Mouse (Mus musculus): Measurements from ENCODE around the gene Gsto1.
A peak's percentile ranks its signal among the peaks of the same experiment; 100 is the strongest.
"Not testable (repeated sequence)": the region's sequence is repeated elsewhere in the genome, so short reads cannot be mapped to it uniquely, and the experiment has no call there.

Gene Gsto1

DNA sequence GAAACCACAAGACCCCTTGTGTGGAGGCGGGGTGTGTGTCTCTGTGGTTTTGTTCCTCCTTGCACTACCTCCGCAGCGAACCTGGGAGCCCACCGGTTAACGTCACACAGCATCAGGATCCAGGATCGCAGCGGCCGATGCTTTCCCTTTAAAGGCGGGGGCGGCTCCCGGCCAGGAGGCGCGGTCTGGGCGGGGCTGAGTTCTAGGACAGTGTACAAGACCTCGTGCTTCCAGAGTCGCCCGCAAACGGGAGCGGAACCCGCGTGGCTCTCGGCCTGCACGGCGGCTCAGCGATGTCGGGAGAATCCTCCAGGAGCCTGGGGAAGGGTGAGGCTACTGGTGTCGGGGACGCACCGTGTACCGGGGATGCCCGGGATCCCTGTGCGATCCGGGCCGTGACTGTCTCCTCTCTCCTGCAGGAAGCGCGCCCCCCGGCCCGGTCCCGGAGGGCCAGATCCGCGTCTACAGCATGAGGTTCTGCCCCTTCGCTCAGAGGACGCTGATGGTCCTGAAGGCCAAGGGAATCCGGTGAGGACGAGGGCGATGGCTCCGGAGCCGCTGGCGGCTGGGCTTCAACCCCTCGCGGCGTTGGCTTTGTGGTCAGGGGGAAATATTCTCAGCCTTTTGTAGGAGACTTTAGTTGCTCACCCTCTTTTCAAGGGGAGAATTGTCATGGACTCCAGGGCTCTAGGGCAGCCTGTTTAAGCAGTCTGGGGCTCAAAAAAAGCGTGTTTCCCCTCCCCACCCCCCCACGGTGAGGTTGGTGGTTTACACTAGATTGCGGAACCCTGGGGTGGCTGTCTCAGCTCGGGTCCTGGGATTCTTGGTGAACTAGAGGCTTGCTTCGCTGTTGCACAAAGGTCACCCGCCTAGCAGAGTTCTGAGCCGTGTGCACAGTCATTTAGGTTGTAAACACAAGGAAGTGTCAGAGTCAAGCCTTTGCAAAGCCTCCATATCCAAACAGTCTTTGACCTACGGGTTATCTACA lies at the start of gene Gsto1:
Gene Gsto1, plus strand, starts transcription at position 175 of the 988 bp plus-strand sequence.
- DNase-seq (ENCODE audit: low read depth, low spot score): peak; percentile 66

DNA sequence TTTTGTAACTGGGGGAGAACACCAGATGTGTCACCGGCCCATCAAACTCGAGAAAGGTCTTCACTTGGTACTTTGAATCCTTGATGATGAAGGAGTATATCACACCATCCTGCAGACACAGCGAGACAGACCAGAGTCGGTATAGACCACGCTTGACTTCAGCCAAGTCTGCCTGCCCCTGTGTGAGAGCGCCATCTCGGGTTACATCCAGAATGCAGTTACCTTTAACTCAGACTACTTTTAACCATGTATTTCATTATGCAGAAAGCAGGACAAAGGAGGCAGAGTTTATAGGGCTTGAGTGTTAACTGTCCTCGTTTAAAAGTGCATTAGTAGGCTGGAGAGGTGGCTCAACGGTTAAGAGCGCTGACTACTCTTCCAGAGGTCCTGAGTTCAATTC lies 42.7 kb upstream of the Gsto1 start:
- no peak for DNase-seq (ENCODE audit: low read depth, low spot score)

DNA sequence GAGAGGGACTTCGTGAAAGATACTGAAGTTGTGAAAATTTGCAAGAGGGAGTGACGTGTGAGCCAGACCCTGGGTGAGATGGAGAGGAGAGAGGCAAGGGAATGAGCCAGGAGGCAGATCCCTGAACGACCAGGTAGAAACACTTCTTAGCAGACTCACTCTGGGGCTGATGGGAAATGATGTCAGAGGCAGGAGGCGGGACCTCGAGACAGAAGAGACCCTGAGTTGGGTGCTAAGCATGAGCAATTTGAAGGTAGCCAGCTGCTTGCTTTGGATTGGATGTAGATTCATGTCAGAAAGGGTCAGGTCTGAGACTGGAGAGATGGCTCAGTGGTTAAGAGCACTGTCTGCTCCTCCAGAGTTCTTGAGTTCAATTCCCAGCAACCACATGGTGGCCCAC lies 40.0 kb upstream of the Gsto1 start:
- DNase-seq (ENCODE audit: low read depth, low spot score): no peak

DNA sequence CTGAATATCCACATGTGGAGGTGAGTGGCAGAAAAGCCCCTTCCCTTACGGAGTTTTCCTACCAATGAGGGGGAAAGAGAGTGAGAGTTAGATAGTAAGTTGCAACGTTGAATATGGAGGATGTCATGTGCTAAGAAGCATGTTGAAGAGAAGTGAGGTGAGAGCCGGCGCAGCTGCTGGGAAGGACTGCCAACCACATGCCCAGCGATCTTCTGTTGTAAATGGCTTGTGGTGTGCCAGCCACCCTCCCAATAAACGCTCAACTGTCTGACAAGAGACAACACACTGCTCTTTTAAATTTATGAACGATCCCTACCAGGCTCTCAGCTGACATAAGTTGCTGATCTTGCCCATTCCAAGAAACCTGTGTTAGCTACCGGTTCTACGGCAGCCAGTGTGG lies 37.1 kb upstream of the Gsto1 start:
- no peak for DNase-seq (ENCODE audit: low read depth, low spot score)

DNA sequence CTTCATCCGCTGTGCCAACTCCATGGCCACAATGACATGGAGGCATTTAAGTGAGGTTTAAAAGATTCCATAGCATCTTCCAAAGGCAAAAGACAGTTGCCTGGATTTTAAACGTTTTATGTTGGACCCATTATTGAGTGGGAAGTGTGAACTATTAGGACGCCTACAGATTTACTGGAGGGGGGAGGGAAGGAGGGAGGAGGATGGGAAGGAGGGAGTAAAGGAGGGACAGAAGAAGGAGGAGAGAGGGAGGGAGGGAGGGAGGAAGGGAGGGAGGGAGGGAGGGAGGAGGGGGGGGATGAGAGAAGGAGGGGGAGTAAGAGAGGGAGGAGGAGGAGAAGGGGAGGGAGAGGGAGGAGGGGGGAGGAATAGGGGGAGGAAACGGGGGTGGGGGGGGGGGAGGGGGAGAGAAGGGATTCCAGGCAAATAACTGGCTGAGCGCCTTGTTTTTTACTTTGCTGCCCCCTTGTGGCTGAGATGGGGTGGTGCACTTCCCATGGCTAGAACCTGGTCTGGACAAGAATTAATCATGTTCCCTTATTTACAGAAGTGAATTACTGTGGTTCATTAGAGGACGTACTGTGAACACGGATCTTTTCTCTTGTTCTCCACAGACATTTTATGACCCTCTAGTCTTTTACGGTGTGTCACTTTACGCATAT lies 33.8 kb upstream of the Gsto1 start:
- peak; percentile 68 for DNase-seq (ENCODE audit: low read depth, low spot score)

DNA sequence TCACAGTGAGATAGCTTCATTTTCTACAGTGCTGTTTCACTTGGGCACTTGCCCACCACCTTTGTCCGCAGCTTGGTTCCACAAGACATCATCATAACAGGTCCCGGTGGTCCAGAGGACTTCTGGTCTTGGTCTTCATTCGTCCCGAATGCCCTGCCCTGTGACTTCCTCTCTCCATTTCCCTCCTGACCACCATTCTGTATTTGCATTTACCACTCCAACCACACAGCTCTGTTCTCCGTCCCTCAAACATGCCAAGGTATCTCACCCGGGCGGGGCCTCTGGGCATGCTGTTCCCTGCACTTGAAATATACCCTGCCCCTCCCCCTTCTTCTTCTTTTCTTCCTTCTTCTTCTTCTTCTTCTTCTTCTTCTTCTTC lies 33.3 kb upstream of the Gsto1 start:
- DNase-seq (ENCODE audit: low read depth, low spot score): no peak

DNA sequence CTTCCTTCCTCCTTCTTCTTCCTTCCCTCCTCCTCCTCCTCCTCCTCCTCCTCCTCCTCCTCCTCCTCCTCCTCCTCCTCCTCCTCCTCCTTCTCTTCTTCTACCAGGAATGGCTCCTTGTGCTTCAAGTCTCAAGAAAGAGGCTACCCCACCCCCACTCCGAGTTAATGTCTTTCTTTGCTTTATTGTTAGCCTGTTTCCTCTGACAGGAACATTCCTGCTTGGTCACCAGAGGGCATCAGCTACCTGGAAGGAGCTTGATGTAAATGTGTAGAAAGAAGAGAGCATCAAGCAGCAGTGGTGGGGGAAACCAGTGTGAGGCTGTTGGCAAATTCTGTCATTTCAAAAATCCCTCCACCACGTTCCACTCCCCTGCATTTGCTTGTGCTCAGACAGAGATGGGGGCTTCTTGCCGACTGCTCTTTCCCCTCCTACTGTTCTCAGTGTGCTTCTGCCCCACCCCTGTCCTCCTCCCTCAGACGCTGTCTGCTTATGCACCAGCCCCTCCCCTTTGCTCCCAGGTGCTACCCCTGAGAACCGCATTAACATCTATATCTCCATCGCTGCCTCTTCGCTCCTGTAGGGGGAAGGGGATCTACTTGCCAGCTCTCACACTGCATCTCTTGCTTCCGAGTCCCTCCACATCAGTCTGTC lies 32.5 kb upstream of the Gsto1 start:
- no peak for DNase-seq (ENCODE audit: low read depth, low spot score)

DNA sequence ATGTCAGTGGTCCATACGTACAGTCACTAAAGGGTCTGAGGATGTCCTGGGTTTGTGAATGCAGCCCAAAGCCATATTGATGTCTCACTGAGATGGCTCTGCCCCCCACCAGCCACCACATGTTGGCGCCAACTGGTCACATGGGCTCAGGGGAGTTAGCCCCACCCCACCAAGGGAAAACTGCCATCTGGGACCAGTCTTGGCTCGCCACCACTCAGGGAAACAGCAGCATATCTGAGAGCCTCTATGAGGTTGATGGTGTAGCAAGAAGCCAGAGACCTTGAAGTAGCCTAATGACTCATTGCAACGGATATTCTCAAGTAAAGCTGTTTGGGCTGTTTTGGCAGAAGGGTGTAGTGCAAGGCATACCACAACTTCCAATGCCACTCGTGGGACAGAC lies 30.7 kb upstream of the Gsto1 start:
- no peak for DNase-seq (ENCODE audit: low read depth, low spot score)

DNA sequence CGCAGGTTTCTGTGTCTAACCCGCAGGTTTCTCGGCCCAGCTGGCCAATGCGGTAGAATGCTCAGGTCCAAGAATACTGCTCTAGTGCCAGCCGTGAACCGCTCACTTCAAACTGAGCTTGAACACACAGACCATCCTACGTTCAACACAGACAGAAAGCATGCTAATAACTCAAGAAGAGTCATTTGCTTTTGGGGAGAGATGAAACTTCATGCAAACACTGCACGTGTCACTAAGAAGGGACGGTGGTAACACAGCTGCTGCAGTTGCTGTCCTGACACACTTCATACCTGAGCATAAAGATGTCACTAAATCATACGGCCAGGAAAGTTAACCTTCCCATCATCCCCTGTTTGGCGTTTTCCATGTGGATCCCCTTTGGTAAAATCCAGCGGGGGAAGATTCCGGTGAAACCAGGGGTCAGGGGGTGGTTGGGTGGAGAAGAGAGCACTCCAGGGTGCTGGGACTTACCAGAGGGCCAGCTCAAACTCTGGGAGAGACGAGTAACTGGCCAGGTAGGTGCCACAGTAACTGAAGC lies 24.8 kb upstream of the Gsto1 start:
- no peak for DNase-seq (ENCODE audit: low read depth, low spot score)

DNA sequence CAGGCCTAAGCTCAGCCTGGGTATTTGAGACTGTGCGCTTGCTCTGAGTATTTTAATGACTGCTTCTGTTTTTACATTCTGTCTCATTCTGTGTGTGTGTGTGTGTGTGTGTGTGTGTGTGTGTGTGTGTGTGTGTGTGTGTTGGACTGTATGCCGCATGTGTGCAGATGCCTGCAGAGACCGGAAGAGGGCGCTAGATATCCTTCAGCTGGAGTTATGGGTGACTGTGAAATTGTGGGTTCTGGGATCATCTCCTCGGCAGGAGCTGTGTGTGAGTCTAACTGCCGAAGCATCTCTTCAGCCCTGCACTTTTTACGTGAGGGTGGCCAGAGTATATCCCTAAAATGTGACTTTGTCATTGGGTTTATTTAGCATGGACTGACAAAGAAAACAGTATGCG lies 23.7 kb upstream of the Gsto1 start:
- no peak for DNase-seq (ENCODE audit: low read depth, low spot score)

DNA sequence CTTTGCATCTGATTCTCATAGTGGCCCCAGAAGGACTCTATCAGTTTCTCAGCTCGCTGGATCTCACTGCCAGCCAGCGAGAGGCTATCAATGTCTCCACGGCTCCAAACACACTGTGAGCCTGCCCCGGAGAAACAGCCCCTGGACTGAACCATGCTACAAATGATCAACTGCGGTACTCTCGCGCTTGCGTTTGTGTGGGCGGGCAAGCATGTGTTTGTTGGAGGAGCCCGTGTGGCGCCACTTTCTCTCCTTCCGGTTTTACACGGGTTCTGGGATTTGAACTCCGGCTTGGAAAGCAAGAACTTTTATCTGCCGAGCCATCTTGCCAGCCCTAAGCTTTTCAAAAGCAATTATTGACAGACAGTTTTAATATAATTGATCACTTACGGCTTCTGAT lies 22.5 kb upstream of the Gsto1 start:
- no peak for DNase-seq (ENCODE audit: low read depth, low spot score)

DNA sequence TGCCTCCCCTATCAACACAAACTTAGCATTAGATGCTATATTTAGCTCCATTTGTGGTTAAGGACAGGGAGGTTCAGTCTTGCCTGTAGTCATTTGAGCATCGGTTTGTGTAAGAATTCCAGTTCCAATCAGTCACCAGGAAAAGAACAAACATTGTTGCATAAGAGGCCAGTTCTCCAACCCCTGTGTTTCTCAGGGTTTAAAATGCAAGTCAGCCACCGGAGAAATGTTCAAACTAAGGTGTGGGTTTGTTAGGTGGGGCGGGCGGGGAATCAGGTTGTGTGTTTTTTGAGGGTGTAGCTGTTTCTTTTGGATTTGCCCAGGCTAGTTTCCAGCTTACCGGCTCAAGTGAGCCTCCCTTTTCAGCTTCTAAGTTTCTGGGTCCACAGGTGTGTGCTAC lies 20.2 kb upstream of the Gsto1 start:
- DNase-seq (ENCODE audit: low read depth, low spot score): no peak

DNA sequence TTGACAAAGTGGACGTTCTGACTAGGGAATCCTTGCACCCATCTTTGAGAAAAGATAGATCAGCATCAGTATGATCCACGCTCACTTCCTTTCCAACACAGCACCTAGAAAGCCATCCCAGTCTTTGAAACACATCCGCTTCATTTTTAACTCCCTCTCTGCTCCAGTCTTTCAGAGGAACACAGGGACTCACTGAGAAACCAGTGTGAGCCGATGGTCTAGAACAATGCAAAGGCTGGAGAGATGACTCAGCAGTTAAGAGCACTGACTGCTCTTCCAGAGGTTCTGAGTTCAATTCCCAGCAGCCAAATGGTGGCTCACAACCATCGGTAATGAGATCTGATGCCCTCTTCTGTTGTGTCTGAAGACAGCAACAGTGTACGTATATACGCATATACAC lies 19.0 kb upstream of the Gsto1 start:
- no peak for DNase-seq (ENCODE audit: low read depth, low spot score)

DNA sequence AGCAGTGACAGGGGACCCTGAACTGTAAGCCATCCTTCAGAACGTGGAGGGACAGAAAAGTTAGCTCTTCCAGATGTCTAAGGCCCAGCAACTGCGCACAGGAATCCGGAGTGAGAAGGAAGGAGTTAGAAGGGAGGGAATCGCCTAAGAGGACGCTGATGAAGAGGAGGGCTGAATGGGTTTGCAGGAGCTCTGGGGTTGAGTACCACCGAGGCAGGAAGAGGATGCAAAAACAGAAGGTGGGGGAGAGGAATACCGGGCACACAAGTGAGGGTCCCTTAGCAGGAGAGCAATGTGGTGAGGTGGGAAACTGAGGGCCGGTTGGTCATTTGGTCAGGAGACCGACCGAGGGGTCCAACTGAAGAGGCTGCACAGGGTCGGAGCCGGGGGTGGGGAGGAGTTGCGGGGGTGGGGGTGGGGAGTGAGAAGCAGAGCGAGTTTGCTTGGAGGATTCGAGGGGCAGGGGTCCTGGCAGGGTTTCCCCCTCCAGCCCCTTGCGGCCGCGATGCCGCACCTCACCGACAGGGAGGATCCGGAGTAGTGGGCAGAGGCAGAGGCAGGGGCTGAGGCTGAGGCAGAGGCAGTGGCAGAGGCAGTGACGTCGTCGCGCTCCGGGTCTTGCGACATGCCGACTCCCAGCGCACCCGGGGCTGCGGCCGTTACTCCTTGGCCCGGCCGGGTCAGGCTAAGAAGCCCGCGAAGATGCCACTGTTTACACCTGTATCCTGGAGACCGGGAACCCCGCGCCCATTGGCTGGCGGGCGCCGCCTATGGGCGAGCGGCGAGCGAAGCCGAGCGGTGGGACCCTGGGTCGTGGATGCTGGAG lies 17.9 kb upstream of the Gsto1 start:
- DNase-seq (ENCODE audit: low read depth, low spot score): peak; percentile 47

DNA sequence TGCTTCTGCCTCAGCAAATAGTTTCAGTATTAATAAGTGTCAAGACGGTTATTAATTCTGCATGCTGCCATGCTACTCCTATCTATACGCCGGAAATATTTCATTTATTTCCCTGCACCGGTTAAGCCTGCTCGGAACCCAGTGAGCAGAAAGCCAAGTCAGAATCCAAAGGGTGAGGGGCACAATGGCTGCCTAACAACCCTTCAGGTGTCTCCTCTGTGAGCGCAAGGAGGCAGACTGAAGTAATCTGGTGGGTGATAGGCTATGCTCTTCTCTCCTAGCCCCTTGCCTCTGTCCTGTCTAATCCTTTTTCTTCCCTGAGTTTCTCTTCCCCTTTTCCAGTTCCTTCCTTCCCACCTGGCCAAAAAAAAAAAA lies 17.3 kb upstream of the Gsto1 start:
- no peak for DNase-seq (ENCODE audit: low read depth, low spot score)

DNA sequence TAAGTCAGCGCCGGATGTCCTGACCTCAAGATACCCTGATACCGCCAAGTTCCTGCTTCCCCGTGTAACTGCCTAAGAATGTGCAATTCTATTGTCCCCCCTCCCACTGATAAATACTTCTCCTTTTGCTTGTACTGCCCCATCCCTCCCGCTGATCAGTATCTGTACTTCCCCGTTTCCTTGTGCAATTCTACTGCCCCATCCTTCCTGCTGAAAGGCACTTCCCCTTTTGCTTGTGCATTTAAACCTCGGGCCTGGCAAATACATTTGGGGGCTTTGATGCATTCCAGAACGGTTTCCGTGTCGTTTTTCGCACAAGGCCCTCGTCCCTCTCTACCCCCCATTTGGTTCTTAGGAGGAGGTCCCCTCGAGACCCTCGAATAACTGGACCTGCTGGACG lies 13.5 kb upstream of the Gsto1 start:
- DNase-seq (ENCODE audit: low read depth, low spot score): not testable (repeated sequence)

DNA sequence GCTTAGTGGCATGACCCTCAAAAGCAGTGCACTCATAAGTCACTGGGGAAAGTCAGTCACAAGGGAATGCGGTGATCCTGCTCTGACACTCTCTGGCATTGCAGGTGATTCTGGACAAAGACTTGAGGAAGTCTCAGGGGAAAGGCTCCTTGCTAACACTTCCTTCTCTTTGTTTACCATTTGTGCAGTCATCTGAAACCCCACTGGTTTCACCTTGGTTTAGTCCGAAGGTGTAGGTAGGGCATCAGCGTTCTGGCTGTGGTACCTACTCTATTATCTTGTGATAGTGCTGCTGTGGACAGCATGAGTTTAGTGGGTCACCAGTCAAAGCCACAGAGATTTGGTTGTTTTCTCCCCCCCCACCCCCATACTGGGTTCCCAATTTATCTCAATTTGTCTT lies 5.0 kb upstream of the Gsto1 start:
- no peak for DNase-seq (ENCODE audit: low read depth, low spot score)

DNA sequence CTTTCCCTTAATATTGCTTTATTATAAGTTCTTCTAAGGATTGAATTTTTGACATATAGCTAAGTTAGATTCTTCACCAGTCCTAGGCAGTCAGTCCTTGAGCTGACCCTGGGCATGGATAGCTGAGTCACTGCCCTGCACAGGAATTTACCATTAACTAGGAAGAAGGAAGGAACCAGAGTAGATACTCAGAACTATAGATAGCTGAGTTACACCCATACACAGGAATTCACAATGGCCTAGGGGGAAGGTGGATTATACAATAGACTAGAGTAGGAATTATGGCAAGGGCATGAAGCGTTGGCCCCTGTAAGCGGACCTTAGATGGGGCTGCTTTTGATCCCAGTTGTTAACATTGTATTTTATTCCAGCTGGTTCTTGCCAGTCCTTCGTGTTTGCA lies 2.6 kb upstream of the Gsto1 start:
- DNase-seq (ENCODE audit: low read depth, low spot score): not testable (repeated sequence)

DNA sequence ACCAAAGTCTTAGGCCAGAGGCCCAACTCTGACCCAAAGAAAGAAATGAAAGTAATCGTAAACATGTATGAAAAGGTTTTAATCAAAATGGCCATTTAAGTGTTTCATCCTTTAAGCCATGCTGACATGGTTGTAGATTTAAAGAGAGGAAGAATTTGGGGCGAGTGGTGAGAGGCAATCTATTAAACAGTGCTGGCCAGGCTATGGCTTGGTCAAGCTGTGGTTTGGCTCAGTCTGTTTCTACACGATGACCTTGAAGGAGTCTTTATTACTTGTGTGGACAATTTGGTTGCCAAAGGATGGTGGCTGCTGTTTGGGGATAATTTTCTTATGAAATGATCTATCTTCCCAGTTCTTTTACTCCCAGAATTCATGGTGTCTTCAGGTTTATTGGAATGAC lies 1.7 kb upstream of the Gsto1 start:
- no peak for DNase-seq (ENCODE audit: low read depth, low spot score)

DNA sequence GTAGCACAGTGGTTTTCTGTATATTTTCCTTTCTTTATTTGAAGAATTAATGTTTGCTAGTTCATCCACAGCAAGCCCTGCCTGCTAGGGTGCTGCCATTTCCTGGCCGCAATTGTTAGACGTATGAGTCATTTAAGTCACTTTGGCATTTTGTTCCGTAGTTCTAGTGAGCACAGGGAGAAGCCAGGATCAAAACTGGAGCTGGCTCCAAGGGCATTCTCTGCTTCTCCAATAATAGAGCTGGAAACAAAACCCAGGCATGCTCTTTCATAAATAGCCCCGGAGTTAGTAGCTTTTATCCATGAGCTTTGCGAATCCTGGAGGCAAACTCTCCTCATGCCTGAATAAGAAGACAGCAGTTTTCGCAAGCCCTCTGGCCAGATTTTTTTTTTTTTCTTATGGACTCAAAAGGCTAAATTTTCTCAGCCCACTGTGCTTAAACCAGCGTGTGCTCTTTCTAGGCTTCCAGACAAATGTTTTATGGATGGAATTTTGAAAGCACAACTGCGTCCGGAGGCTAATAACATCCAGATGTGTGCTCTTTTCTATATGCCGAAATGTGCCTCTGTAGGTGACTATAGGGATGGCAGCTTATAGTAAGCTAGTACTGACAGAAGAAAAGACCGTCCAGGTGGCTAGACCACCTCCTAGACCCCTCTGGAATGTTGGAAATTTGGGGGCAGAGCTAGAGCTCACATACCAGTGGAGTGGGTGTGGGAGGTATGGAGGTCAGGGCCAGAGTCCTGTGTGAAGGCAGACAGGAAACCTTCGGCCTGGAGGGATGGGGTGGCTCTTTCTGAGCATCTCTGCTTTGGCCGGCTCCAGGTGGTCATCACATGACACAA lies 597 bp upstream of the Gsto1 start:
- DNase-seq (ENCODE audit: low read depth, low spot score): no peak

Measured in retina, postnatal 7 days (tissue).